Mouse (Mus musculus) spleen, postnatal 10 days (tissue): ENCODE measurements around the gene Large2.

Experiments used
- DNase-seq, 2 experiments: peaks; one replicate each; pipeline ENCODE4 v3.0.0; 2021 to 2022; ENCODE audit warnings: low spot score in 2 of 2

The Large2 gene

GRCm38 (mm10) chr2:92328206-92328605, 46.5 kb downstream of the Large2 start:
- no peak for DNase-seq

GRCm38 (mm10) chr2:92327601-92328000, 47.1 kb downstream of the Large2 start:
- DNase-seq: no peak

DNA sequence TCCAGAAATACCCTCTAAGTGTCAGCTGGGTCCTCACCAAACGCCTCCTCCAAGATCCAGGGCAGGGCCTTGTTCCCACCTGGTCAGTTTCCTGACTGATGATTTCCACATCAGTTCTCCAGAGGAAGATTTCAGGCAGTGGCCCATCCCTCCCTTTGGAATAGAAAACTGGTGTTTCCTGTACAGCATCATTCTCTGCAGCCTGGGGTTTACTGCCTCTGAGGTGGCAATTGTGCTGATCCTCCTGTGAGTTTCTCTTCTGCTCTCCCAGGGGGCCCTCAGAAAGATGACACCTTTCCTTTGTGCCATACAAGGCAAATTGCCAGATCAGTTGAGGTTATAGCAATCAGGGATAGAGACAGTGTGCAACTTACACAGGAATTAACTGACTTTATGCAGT, 48.4 kb downstream of the Large2 start:
- DNase-seq: no peak

- DNase-seq: no peak
Observed at GRCm38 (mm10) chr2:92325676-92326075, 49.0 kb downstream of the Large2 start.

GRCm38 (mm10) chr2:92322669-92323068, 52.0 kb downstream of the Large2 start:
- DNase-seq: peak; percentile 24 to 66

DNA sequence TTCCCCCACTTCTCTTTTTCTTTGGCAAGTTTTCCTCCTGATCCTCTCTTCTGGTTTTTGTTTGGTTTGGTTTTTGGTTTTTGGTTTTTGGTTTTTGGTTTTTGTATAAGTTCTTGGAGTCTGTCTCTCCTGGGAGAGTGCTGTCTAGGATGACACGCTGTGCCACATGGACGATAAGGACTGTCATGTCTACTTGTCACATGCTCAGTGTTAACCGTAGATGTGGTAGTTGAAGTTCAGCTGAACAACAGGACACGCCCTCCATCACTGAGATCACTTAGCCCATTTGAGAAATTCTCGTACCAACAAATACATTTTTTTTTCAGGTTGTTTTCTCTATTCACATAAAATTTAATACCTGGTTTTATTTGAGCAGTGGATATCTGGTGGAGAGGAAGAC, 57.4 kb downstream of the Large2 start:
- DNase-seq: no peak

- DNase-seq: no peak
Observed at GRCm38 (mm10) chr2:92316652-92317051, 58.0 kb downstream of the Large2 start.
